Mouse (Mus musculus) CD4-positive, CD25-positive, alpha-beta regulatory T cell, adult 2 months (primary cell): ENCODE data around the gene Dohh.

Experiments used
- DNase-seq: peaks from one replicate; pipeline ENCODE4 v3.0.0-alpha.2; 2012; ENCODE audit warnings: low read depth, low spot score

Gene Dohh

DNA sequence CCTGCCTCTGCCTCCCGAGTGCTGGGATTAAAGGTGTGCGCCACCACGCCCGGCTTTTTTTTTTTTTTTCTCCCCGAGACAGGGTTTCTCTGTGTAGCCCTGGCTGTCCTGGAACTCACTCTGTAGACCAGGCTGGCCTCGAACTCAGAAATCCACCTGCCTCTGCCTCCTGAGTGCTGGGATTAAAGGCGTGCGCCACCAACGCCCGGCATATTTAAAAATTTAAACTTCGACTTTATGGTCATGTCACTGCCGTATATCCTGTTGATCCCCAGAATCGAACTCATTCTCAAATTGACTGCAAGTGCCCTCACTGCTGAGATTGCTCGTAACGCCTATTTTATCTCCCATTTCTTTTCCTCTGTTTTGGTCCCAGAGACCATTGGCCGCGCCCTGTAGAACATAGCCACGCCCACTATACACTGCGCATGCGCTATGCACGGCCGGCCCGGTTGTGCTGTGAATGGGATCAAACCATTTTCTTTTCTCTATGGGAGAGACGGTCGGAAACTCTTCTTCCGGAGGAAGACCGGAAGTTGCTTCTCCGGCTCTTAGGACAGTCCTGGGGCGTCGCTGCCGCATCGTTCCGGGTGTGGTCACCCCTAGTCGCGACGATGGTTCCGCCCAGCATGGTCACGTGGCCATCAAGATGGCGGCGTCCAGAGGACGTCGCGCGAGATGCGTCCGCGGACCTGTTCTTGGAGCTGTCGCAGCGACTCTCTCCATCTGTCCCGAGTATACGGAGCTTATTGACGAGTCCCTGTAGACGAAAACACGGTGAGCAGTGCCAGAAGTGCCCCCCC, at the start of gene Dohh, which contains the start of gene Gm48551:
TSS of gene Dohh (plus strand) at position 627 of the 803 bp plus-strand sequence.
TSS of gene Gm48551 (plus strand) at position 665 of the 803 bp plus-strand sequence.
- DNase-seq = peak; percentile 99

DNA sequence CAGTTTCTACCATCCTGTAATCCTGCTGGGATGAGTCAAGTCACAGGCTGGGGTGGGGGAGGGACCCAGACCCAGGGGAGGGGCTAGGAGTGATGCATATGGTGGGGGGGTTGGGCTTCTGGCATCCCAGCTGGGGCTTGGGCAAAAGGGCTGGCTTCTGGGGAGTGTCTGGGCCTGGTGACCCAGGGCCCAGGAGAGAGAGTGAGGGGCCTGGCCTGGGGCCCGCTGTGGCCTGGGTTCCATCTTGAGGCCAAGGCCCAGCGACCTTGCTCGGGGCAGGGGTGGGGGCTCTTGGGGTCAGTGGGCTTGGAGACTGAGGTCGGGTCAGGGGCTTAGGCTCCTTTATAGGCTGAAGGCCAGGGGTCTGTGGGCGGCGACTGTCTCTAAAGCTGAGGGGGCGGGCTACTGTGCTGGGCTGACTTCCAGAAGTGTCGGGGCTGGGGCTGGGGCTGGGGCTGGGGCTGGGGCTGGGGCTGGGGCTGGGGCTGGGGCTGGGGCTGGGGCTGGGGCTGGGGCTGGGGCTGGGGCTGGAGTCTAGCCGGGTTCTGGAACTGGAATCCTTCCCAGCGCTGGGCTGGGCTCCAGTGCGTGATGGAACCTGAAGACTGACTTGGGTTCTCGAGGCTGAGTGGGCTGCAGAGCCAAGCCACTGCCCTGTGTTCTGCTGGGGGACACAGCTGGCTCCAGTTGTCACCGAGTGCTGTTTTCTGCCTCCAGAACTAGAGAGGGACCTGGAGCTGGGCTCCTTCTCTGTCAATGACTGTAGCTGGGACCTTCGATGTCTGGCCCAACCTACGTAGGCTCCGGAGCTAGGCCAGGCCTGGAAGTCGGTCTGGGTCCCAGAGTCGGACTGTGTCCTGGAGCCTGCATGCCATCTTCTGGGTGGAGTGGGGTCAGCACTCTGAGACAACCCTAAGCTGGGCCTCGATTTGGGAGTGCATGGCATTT, 48.6 kb upstream of the Dohh start:
- no peak for DNase-seq

DNA sequence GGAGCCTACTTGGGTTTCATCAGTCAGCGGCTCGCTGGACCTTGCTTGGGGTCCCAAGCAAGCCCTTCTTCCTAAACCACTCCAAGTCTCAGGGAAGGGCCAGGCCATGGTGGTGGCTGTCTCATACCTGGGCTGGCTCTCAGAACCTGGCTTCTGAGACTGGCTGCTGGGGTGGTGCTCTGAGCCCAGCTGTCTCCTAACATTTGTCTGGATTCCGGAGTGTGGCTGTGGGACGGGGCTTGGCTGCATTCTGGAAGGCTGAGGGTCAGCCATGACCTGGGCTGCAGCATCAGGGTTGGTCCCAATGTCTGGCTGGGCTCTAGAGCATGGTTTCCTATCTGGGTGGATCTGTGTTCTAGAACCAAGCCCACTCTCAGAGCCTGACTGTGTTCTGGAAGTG, 47.7 kb upstream of the Dohh start:
- DNase-seq = no peak

- no peak for DNase-seq
Observed at GRCm38 (mm10) chr10:81340551-81341332, 43.5 kb upstream of the Dohh start.

DNA sequence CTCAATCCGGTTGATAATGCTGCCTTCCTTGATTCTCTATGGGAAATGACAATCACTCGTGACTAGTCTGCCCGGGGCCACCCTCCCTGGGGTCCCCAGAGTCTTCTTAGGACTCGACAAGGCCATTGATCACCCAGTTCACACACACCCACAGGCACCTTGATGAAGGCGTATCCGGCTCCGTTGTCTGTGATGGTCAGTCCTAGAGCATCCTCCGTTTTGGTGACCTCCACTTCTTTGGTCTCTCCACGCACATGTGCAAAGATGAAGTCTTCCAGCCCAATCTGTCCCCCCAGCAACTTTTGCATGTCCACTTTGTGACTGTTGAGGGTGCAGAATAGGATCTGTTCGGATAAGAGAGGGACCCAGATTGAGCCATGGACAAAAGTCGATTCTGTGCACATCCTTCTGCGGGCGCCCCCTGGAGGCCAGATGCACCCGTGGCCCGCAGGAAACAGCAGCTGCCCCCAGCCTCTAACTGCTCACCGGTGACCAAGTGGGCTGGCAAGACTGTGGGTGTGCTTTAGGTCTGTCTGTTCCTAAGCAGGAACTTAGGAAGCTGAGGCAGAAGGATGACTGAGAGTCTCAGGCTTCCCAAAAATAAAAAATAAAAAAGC, 42.8 kb upstream of the Dohh start:
- DNase-seq = peak; percentile 87

DNA sequence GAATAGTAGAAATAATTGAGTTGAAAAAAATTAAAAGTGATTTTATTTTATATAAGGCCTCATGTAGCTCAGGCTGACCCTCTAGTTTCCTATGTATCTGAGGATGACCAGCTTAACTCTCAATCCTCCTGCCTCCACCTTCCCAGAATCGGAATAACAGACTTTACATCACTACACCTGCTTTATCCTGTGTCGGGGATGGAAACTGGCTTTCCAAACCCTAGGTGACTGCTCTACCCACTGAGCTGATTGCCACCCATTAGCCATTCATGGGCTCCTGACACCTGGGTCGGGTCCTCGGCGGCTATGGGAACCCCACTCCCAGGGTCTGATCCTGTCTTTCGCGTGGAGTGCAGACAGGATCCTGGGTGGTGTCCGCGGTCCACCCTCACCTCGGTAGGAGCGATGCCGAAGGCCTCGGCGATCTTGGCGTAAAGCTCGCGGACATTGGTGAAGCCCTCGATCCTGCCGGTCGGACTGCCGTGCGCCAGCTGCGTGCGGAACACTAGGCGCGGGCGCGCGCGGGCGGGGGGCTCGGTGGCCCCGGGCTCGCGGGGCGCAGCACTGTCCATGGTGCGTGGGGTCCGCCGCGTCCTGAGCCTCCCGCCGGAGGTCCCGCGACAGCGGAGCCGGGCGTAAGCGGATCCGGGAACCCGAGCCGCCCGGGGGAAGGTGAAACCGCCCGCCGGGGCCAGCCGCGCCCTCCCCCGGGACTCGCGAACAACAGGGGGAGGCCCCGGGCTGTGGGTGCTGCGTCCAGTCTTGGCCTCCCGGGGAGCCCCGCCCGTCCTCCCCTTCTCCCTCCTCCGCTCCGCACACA, 41.3 kb upstream of the Dohh start, which contains the start of gene Gipc3:
TSS of gene Gipc3 (minus strand) at position 581 of the 820 bp plus-strand sequence.
- DNase-seq = peak; percentile 36

DNA sequence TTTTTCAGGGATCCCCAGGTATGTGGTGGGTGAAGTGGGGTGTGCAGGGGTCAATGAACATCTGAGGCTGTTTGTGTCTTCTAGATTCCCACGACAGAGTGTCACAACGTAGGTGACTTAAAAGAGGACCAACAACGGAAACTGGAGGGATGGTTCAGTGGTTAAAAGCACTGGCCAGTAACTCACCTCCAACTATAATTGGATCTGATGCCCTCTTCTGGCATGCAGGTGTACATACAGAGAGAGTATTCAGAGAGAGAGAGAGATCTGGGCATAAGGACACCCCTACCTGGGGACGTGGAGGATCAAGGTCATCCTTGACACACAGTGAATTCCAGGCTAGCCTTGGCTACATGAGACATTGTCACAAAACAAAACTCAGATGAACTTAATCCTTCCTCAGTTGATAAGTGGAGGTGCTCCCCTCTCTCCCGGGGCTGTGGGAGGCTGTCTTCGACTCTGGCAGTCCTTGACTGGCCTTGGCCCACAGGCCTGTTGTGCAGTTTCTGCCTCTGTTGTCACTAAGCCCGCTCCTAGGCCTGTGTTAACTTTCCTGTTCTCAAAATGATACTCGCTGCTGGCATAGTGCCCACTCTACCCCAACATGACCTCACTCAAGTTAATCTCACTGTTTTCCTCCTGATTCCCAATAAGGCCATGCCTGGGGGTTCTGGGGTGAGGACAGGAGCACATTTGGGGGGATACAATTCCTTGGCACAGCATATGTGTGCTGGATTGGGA, 39.6 kb upstream of the Dohh start:
- DNase-seq = peak; percentile 64

DNA sequence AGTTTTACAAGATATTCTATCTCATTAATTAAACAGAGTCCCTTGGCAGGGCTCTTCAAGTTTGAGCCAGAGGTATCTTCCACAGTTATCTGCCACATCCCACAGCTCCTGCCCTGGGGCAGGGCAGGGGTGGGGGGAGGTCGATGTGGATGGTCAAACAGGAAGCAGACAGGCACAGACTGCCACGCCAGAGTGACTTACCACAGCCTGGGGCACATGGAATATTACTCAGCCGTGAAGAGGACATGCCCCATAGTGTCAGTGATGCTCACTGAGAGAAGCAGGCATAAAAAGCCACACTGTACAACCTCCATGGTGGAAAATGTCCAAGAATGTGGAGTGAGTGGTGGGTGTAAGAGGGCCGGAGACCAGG, 39.1 kb upstream of the Dohh start:
- DNase-seq = no peak

GRCm38 (mm10) chr10:81346453-81347067, 37.7 kb upstream of the Dohh start:
- peak; percentile 56 for DNase-seq

- DNase-seq = peak; percentile 53
Observed at GRCm38 (mm10) chr10:81349146-81349545, 35.1 kb upstream of the Dohh start.

GRCm38 (mm10) chr10:81349961-81350350, 34.3 kb upstream of the Dohh start:
- DNase-seq = no peak

DNA sequence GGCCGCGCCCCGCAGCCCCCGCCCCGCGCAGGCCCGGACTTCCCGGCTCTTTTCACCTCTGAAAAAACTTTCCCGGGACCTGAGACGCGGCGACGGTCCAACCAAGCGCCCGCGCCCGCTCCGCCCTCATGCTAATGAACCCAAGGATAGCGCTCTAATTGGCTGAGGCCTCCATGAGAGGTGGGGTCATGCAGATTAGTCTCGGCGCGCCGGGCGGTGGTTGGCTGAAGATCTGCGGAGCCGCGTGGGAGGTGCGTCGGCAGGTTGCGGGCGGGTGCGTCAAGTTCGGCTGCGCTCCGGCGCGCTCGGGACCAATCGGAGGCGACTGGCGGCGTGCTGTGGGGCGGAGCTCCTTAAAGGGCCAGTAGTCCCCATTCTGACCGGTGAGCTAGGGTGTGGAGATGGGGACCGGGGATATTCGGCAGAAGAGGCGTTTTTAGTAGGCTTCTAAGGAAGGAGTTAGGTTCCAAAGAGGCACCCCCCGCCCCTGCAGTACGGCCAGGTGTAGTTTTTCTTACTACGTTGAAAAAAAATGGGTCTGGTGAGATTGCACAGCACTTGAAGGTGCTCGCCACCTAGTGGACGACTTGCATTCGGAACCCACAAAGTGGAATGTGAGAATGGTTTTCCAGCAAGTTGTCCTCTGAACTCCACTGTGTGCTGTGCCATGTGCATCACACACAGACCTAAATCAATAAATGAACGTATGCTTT, 33.7 kb upstream of the Dohh start, which contains the start of gene Hmg20b:
TSS of gene Hmg20b (minus strand) at position 130 of the 713 bp plus-strand sequence.
- DNase-seq = peak; percentile 100

GRCm38 (mm10) chr10:81351678-81352291, 32.4 kb upstream of the Dohh start:
- peak; percentile 83 for DNase-seq

DNA sequence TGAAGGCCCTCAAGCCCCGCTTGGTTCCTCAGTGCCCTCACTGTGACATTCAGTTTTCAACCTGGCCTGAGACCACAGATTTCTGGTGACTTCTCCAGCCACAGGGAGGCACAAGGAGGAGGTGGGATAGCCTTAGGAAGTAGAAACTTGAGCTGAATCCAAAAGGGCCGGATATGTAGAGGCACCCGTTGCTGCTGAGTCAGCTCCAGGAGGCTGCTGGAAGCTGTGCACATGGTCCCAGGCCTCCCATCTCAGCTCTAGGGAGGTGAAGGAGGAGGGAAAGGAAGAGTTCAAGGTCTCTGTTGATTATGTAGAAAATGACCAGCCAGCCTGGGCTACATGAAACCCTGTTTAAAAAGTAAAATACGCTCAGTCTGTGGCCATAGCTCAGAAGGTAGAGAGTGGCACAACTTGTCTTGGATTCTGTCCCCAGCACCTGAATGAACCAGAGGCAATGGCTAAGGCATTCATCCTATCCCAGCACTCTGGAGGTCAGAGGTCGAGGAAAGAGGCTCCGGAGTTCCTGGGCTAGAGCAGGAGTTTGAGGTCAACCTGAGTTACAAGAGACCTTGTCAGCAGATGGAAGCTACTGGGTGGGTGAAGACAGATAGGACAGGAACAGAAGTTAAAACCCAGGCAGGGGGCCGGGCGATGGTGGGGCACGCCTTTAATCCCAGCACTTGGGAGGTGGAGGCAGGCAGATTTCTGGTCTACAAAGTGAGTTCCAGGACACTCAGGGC, 29.3 kb upstream of the Dohh start:
- DNase-seq = no peak

DNA sequence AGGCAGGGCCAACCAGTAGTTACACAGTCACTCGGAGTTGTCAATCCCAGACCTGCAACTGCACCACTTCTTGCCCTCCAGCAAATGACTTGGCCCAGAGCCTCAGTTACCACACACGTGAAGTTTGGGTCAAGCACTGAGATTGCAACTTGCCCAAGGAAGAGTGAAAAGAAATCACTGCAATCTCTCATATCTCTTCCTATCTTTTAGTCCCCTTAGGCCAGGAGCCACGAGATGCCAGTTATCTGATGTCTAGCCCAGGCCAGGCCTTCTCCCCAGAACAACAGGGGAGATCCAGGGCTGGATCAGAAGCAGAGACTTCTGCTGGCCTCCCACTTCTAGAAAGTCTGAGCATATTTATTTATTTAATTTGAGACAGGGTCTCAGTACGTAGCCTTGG, 28.7 kb upstream of the Dohh start:
- DNase-seq = no peak

DNA sequence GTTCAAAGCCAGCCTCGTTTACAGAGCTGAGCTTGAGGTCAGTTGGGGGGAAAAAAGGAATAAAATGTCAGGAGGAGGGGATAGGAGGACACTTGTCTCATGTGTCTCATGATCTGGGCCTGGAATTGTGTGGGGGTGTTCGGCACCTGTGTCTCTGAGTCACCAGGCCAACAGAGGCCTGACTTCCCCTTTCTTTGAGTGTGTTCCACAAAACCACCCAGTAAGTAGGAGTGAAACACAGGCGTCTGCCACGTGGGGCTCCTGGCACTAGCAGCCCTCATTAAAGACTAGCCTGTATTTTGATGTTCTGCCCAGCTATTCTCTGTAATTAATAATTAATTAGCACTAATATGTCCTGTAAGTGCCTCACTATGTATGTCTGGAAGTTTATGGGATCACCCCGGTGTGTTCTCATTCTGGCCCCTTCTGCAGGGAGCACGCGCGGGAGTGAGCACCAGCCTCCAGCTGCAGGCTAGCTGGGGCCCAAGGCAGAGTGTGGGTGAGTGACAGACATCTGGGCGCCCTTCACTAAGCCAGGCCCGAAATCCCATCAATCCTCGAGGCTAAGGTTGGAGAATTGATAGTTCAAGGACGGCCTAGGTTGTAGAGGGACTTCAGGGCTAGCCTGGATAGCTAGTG, 27.8 kb upstream of the Dohh start:
- no peak for DNase-seq
